Mouse (Mus musculus) spleen, postnatal 36 days (tissue): ENCODE results near the gene Isyna1.

Experiments used
- DNase-seq, 2 experiments: peaks; one replicate each; pipeline ENCODE4 v3.0.0; 2022; ENCODE audit warnings: low spot score in 2 of 2, mixed read lengths in 1 of 2

Isyna1 gene

GRCm38 (mm10) chr8:70622220-70622619 is 28.0 kb downstream of the Isyna1 start:
- peak in 1 of 2 experiments; percentile 60 for DNase-seq

GRCm38 (mm10) chr8:70625104-70625503 is 30.9 kb downstream of the Isyna1 start:
- peak in 1 of 2 experiments; percentile 54 for DNase-seq

GRCm38 (mm10) chr8:70627041-70627440 is 32.9 kb downstream of the Isyna1 start:
- DNase-seq = no peak

- DNase-seq = no peak
Observed at GRCm38 (mm10) chr8:70628986-70629490, 34.9 kb downstream of the Isyna1 start.

- peak; percentile 91 to 92 for DNase-seq
Observed at GRCm38 (mm10) chr8:70629574-70630531, 35.7 kb downstream of the Isyna1 start.

GRCm38 (mm10) chr8:70630532-70631381 is 36.6 kb downstream of the Isyna1 start:
- peak in 1 of 2 experiments; percentile 40 for DNase-seq

GRCm38 (mm10) chr8:70631436-70631835 is 37.3 kb downstream of the Isyna1 start:
- DNase-seq = peak in 1 of 2 experiments; percentile 34

- DNase-seq = no peak
Observed at GRCm38 (mm10) chr8:70632346-70632892, 38.2 kb downstream of the Isyna1 start, which contains the start of gene Gdf15. Gdf15 (minus strand) TSS chr8:70632456.

GRCm38 (mm10) chr8:70634066-70634465 is 39.9 kb downstream of the Isyna1 start:
- DNase-seq = peak in 1 of 2 experiments; percentile 34

GRCm38 (mm10) chr8:70635527-70635926 is 41.4 kb downstream of the Isyna1 start:
- DNase-seq = peak; percentile 83 to 84

- peak in 1 of 2 experiments; percentile 39 for DNase-seq
Observed at GRCm38 (mm10) chr8:70636838-70637237, 42.7 kb downstream of the Isyna1 start.

GRCm38 (mm10) chr8:70638752-70639151 is 44.6 kb downstream of the Isyna1 start:
- no peak for DNase-seq

GRCm38 (mm10) chr8:70643019-70643418 is 48.8 kb downstream of the Isyna1 start:
- no peak for DNase-seq

GRCm38 (mm10) chr8:70644065-70644464 is 49.9 kb downstream of the Isyna1 start:
- no peak for DNase-seq

- no peak for DNase-seq
Observed at GRCm38 (mm10) chr8:70645501-70646224, 51.5 kb downstream of the Isyna1 start.

GRCm38 (mm10) chr8:70646369-70646768 is 52.2 kb downstream of the Isyna1 start:
- DNase-seq = no peak

- no peak for DNase-seq
Observed at GRCm38 (mm10) chr8:70646775-70647174, 52.6 kb downstream of the Isyna1 start.
